Mouse (Mus musculus) liver, embryonic 14.5 days (tissue): ENCODE results near the gene Gm9821. TPM values are rescaled to one million over a fixed set of nuclear protein-coding genes. Genes with fewer than 3 reads are reported as not detected.

Source experiments
- ATAC-seq: fragments of 200-750 bp; cut with Nextera tagmentation; 2 replicates; pipeline ENCODE4 v1.8.0; 2017; ENCODE audit warnings: moderate number of reproducible peaks, mild to moderate bottlenecking, moderate library complexity; ENCODE audit not compliant: insufficient read depth
- DNase-seq, 3 experiments: peaks; one replicate each; pipeline ENCODE4 v3.0.0-alpha.2; 2012 to 2013; ENCODE audit warnings: low read depth in 3 of 3, low spot score in 3 of 3
- H3K27ac ChIP-seq: fragments of 300-500 bp; sonication (generic); 2 replicates; pipeline ENCODE4 v1.5.1; 2014; ENCODE audit warnings: moderate library complexity, mild to moderate bottlenecking, control low read depth, inconsistent platforms
- H3K27me3 ChIP-seq: fragments of 300-500 bp; sonication (generic); 2 replicates; pipeline ENCODE4 v1.6.1; 2014; ENCODE audit warnings: mild to moderate bottlenecking, low read length, moderate library complexity; ENCODE audit not compliant: control insufficient read depth, insufficient read depth
- H3K36me3 ChIP-seq: fragments of 300-500 bp; sonication (generic); replicated peaks from 2 replicates; pipeline ENCODE4 v1.6.1; 2014; ENCODE audit warnings: low read depth; ENCODE audit not compliant: control insufficient read depth, insufficient read depth
- H3K4me1 ChIP-seq, 2 experiments: fragments of 200-500 bp in 1 of 2; fragments of 300-500 bp in 1 of 2; sonication (generic) in 1 of 2; replicated peaks; 2 replicates each; pipeline ENCODE4 v1.6.1; 2012 to 2014; ENCODE audit warnings: antibody characterized with exemption in 1 of 2, inconsistent platforms in 1 of 2, low read length in 1 of 2; ENCODE audit not compliant: control insufficient read depth in 2 of 2, insufficient read depth in 2 of 2
- H3K4me2 ChIP-seq: fragments of 300-500 bp; sonication (generic); 2 replicates; pipeline ENCODE4 v1.6.1; 2014; ENCODE audit warnings: low read depth, mild to moderate bottlenecking, control low read depth, moderate library complexity
- H3K4me3 ChIP-seq, 2 experiments: fragments of 200-500 bp in 1 of 2; fragments of 300-500 bp in 1 of 2; sonication (generic) in 1 of 2; 2 replicates each; pipeline ENCODE4 v1.5.1; 2012 to 2014; ENCODE audit warnings: low read depth in 2 of 2, low read length in 2 of 2, mild to moderate bottlenecking in 2 of 2, control low read depth in 1 of 2, inconsistent platforms in 1 of 2, moderate library complexity in 1 of 2; ENCODE audit not compliant: insufficient read depth in 1 of 2
- H3K9ac ChIP-seq: fragments of 300-500 bp; sonication (generic); replicated peaks from 2 replicates; pipeline ENCODE4 v1.6.1; 2014; ENCODE audit warnings: mild to moderate bottlenecking, control low read depth, moderate library complexity
- H3K9me3 ChIP-seq: fragments of 300-500 bp; sonication (generic); 2 replicates; pipeline ENCODE4 v1.6.1; 2016; ENCODE audit warnings: low read length, mixed read lengths; ENCODE audit not compliant: control insufficient read depth
- CTCF ChIP-seq: IDR thresholded peaks from 2 replicates; pipeline ENCODE4 v1.5.1; 2016; ENCODE audit warnings: antibody characterized with exemption, low read depth, control low read depth
- EP300 ChIP-seq: IDR thresholded peaks from 2 replicates; pipeline ENCODE4 v1.6.1; 2016; ENCODE audit warnings: antibody characterized with exemption, low read depth
- WGBS: fragments of 180-500 bp; shearing (Covaris S2); extraction: QIAGEN DNeasy Blood & Tissue Kit; methylation state at CpG from one replicate; pipeline ENCODE4 v1.1.7; 2014; ENCODE audit not compliant: insufficient replicate concordance; 5-methylcytosine and 5-hydroxymethylcytosine counted together
- polyA plus RNA-seq, 2 experiments: library from polyadenylated mRNA; depleted of rRNA in 1 of 2; stranded (reverse) in 1 of 2; unstranded in 1 of 2; fragments of >200 nt; fragmentation: Nextera tagmentation in 1 of 2; extraction: Ambion mirVana in 1 of 2; gene quantifications; 2 replicates each; pipeline versions ENCODE4 v1.2.1 to v1.2.3; 2012 to 2014

Gm9821 gene
- polyA plus RNA-seq, 2 experiments, result 0.01 to 0.63 TPM

DNA sequence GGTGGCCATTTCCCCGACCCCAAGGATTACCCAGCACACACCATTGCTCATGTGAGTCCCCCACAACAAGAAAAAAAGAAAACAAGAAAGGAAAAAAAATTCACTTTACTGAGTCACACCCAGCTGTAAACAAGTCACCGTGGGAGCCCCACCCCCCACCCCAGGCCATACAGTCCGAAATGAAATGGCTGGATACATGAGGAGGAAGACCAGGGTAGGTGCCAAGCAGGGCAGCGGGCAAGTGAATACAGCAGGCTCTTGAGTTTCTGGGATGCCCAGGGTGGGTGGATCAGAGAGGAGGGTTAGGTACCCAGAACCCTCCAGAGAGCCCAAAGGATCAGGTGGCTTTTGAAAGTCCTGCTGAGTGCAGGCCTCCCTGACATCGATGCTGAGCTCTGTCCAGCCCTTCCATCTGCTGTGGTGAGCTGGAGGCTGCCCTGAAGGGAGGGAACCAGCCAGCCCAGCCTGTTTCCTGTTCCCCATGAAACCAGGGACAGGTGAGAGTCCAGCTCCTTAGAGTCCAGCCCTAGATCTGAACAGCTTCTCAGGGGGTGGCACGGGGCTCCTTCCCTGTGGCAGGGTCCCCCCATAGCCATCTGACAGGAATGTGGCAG is 12.7 kb upstream of the Gm9821 start:
- Histone ChIP-seq H3K9me3 (no peaks in the 10 kb centered on the region), H3K4me3 (peak overlapping the region in 1 of 2 experiments; percentile 1; a peak in 2 of 4 replicates), H3K4me1 (peaks cover 5 to 7% of the 10 kb centered on the region in 2 experiments), H3K36me3 (peaks cover 30% of the 10 kb centered on the region), H3K27me3 (peaks cover 17% of the 10 kb centered on the region), H3K27ac (no peak overlapping the region), H3K9ac (no peak overlapping the region; the same call in 1 of the 2 replicates), H3K4me2 (peak overlapping the region; percentile 52)
- TF ChIP-seq CTCF (no peak), EP300 (no peak)
- ATAC-seq (no peak), DNase-seq (no peak)
- 22% methylated on average over 6 of the region's 6 CpGs for WGBS

DNA sequence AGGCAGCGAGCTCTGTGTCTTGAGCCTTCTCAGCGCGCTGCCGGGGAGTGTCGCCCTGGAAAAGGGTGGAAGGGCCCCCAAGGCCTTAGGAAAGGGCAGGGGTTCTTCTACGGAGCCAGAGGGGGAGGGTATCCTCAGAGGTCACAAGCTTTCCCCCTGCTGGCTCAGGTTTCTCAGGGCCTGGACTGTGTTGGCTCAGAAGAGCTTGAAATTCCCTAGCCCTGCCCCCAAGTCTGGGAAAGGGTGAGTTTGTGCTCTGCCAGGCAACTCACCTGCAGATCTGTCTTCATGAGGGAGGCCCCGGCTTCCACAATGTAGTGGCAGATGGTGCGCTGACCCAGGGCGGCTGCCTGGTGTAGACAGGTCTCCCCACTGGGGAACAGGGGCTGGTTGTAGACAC is 12.0 kb upstream of the Gm9821 start:
- peaks cover 36% of the 10 kb centered on the region for H3K36me3 ChIP-seq
- no peak overlapping the region for H3K9ac ChIP-seq
- peaks cover 17% of the 10 kb centered on the region for H3K27me3 ChIP-seq
- H3K4me3 ChIP-seq, result no peak overlapping the region
- no peak for TF ChIP-seq CTCF
- TF ChIP-seq EP300, result no peak
- H3K9me3 ChIP-seq, result no peaks in the 10 kb centered on the region
- ATAC-seq (no peak), DNase-seq (no peak)
- WGBS, result 69% methylated on average over 9 of the region's 9 CpGs
- H3K4me2 ChIP-seq, result no peak overlapping the region
- no peak overlapping the region for H3K27ac ChIP-seq
- H3K4me1 ChIP-seq, result peaks cover 5 to 7% of the 10 kb centered on the region in 2 experiments

DNA sequence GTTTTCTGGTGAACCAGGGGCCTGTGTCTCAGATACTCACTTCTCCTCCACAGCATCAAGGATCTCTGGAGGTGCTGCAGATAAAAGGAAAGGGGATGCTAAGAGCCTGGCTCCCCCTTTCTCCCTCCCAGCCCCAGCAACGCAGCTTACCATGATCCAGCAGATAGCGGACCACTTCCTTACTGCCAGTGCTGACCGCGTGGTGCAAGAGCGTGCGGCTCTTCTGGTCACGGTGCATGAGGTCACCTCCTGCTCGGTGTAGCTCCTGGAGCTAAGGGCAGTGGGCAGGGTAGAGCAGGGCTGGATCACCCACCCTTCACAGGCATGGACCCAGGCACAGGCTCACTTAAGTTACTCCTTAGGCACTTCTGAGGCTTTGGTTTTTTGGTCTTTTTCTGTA is 11.5 kb upstream of the Gm9821 start:
- H3K4me2 ChIP-seq, result no peak overlapping the region
- ATAC-seq, result no peak
- H3K36me3 ChIP-seq, result peaks cover 40% of the 10 kb centered on the region
- H3K9me3 ChIP-seq, result no peaks in the 10 kb centered on the region
- no peak overlapping the region for H3K27ac ChIP-seq
- H3K9ac ChIP-seq, result no peak overlapping the region
- H3K4me1 ChIP-seq, result peaks cover 5 to 7% of the 10 kb centered on the region in 2 experiments
- DNase-seq, result no peak
- H3K4me3 ChIP-seq, result no peak overlapping the region
- WGBS, result 27% methylated on average over 8 of the region's 8 CpGs
- TF ChIP-seq EP300 (no peak), CTCF (no peak)
- peaks cover 17% of the 10 kb centered on the region for H3K27me3 ChIP-seq

DNA sequence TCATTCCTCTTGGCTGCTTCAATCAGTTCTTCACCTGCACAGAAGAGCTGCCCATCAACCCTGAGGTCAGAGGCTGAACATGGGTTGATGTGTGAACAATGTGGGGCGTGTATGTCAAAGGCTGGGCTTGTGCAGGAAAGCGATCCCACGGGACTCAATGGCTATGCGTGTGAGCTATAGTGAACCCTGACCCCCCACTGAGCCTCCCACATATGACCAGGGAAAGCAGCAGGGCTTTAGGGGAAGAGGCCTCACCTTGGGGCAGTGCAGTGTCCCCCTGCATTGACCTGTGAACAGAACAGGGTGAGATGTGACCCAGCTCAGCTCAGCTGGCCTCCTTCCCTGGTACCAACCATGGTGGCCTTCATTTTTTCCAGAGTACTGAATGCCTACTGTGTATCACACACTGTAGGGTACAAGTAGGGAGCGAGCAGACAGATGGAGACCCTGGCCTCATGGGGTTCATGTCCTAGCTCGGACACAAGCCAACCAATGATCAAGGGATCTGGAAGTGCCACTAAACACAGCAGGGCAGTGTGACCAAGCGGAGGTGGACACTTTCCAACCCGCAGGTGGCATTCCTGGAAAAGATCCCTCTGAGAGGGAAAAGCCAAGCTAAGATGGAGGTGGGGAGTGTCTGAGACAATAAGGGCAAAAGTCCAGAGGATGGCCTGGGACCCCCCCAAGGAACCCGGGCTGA is 10.5 kb upstream of the Gm9821 start:
- Histone ChIP-seq H3K4me1 (peaks cover 5 to 7% of the 10 kb centered on the region in 2 experiments), H3K4me2 (no peak overlapping the region), H3K9ac (no peak overlapping the region), H3K27ac (no peak overlapping the region), H3K4me3 (no peak overlapping the region), H3K27me3 (peaks cover 17% of the 10 kb centered on the region), H3K36me3 (peaks cover 48% of the 10 kb centered on the region), H3K9me3 (no peaks in the 10 kb centered on the region)
- DNase-seq (no peak), ATAC-seq (no peak)
- TF ChIP-seq CTCF (no peak), EP300 (no peak)
- 81% methylated on average over 9 of the region's 9 CpGs for WGBS

DNA sequence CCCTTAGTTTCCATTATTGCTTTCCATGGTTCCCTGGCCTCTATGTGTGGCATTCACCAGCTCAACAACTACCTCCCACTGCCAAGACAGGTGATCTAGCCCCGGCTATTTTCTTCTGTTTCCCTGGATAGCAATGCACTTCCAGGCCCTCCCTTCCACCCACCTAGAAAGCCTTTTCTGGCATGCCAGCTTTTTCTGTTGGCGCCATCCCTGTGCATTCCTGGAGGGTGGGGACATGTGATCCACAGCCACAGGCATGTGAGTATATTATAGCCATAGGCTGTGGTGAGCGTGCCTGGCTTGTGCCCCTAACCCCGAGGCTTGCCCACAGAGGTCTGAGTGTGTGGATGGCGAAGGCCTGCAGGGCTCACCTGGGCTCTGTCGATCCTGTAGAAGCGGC is 9.3 kb upstream of the Gm9821 start:
- H3K9ac ChIP-seq, result no peak overlapping the region
- peaks cover 52% of the 10 kb centered on the region for H3K36me3 ChIP-seq
- WGBS, result 86% methylated on average over 7 of the region's 7 CpGs

More for the DNA sequence above, 9.3 kb upstream of the Gm9821 start:
- no peak overlapping the region for H3K27ac ChIP-seq
- no peaks in the 10 kb centered on the region for H3K9me3 ChIP-seq
- H3K4me3 ChIP-seq, result no peak overlapping the region
- TF ChIP-seq CTCF (no peak), EP300 (no peak)
- no peak for ATAC-seq
- no peak for DNase-seq
- no peak overlapping the region for H3K4me2 ChIP-seq
- H3K4me1 ChIP-seq, result peaks cover 2 to 5% of the 10 kb centered on the region in 2 experiments; a peak in 3 of 4 replicates
- H3K27me3 ChIP-seq, result peaks cover 8% of the 10 kb centered on the region
